Mouse (Mus musculus): ENCODE results near the gene Gm45713.

- TF ChIP-seq POLR2A (IDR thresholded peaks at IDR 0.05; ENCODE audit: borderline replicate concordance, insufficient read depth, low read length) (no peak), CTCF (IDR thresholded peaks at IDR 0.05; ENCODE audit: borderline replicate concordance, insufficient read depth, low read depth, low read length) (no peak)
Observed at GRCm38 (mm10) chr7:45141914-45142313, 5.9 kb upstream of the Gm45713 start.
